Mouse (Mus musculus): ENCODE results near the gene Elfn2. TPM values are rescaled to one million over a fixed set of nuclear protein-coding genes. Genes with fewer than 3 reads are reported as not detected.

Gene Elfn2
- polyA plus RNA-seq, 1 experiment from 2014 or later: not detected

- H3K36me3 ChIP-seq (replicated peaks): no peaks in the 10 kb centered on the region
- no peaks in the 10 kb centered on the region for H3K9me3 ChIP-seq (replicated peaks)
- H3K9ac ChIP-seq: no peak overlapping the region
- H3K4me1 ChIP-seq (replicated peaks): no peaks in the 10 kb centered on the region
- H3K4me2 ChIP-seq: no peak overlapping the region
- peaks cover 11% of the 10 kb centered on the region; the same call in 1 of the 2 replicates for H3K27me3 ChIP-seq
- no peak overlapping the region for H3K27ac ChIP-seq (replicated peaks)
- no peak for ATAC-seq (ENCODE audit: insufficient read depth)
- 48% methylated on average over 2 of the region's 2 CpGs for WGBS (ENCODE audit: insufficient replicate concordance)
- H3K4me3 ChIP-seq (replicated peaks): no peak overlapping the region
These were observed 18.2 kb downstream of the Elfn2 start for GRCm38 (mm10) chr15:78700420-78700819.

GRCm38 (mm10) chr15:78699513-78699912 lies 19.1 kb downstream of the Elfn2 start:
- H3K27ac ChIP-seq (replicated peaks): no peak overlapping the region
- no peak overlapping the region for H3K4me2 ChIP-seq
- no peaks in the 10 kb centered on the region for H3K9me3 ChIP-seq (replicated peaks)
- H3K36me3 ChIP-seq (replicated peaks): no peaks in the 10 kb centered on the region
- no peak for ATAC-seq (ENCODE audit: insufficient read depth)
- H3K9ac ChIP-seq: no peak overlapping the region
- H3K4me1 ChIP-seq (replicated peaks): no peaks in the 10 kb centered on the region
- H3K27me3 ChIP-seq: peaks cover 15% of the 10 kb centered on the region
- WGBS (ENCODE audit: insufficient replicate concordance): 35% methylated on average over 3 of the region's 3 CpGs
- H3K4me3 ChIP-seq (replicated peaks): no peak overlapping the region

- no peak overlapping the region for H3K4me3 ChIP-seq (replicated peaks)
- H3K9ac ChIP-seq: no peak overlapping the region
- no peak overlapping the region for H3K4me2 ChIP-seq
- no peaks in the 10 kb centered on the region for H3K4me1 ChIP-seq (replicated peaks)
- ATAC-seq (ENCODE audit: insufficient read depth): no peak
- H3K27me3 ChIP-seq: peaks cover 15% of the 10 kb centered on the region
- H3K27ac ChIP-seq (replicated peaks): no peak overlapping the region
- no peaks in the 10 kb centered on the region for H3K9me3 ChIP-seq (replicated peaks)
- 59% methylated on average over 13 of the region's 13 CpGs for WGBS (ENCODE audit: insufficient replicate concordance)
- no peaks in the 10 kb centered on the region for H3K36me3 ChIP-seq (replicated peaks)
These were observed 20.0 kb downstream of the Elfn2 start for GRCm38 (mm10) chr15:78698491-78699135.

- ATAC-seq (ENCODE audit: insufficient read depth): no peak
- Histone ChIP-seq H3K9ac (no peak overlapping the region), H3K27me3 (peaks cover 15% of the 10 kb centered on the region), H3K27ac (replicated peaks) (no peak overlapping the region), H3K9me3 (replicated peaks) (no peaks in the 10 kb centered on the region), H3K4me2 (no peak overlapping the region), H3K4me3 (replicated peaks) (no peak overlapping the region), H3K4me1 (replicated peaks) (no peaks in the 10 kb centered on the region), H3K36me3 (replicated peaks) (no peaks in the 10 kb centered on the region)
- WGBS (ENCODE audit: insufficient replicate concordance): 42% methylated on average over 5 of the region's 5 CpGs
These were observed 20.5 kb downstream of the Elfn2 start for GRCm38 (mm10) chr15:78698084-78698483.

GRCm38 (mm10) chr15:78695745-78696144 lies 22.8 kb downstream of the Elfn2 start:
- Histone ChIP-seq H3K27me3 (peaks cover 18% of the 10 kb centered on the region), H3K27ac (replicated peaks) (no peak overlapping the region), H3K9ac (no peak overlapping the region), H3K36me3 (replicated peaks) (no peaks in the 10 kb centered on the region), H3K4me3 (replicated peaks) (no peak overlapping the region), H3K4me1 (replicated peaks) (no peaks in the 10 kb centered on the region), H3K4me2 (no peak overlapping the region), H3K9me3 (replicated peaks) (no peaks in the 10 kb centered on the region)
- 16% methylated on average over 5 of the region's 5 CpGs for WGBS (ENCODE audit: insufficient replicate concordance)
- ATAC-seq (ENCODE audit: insufficient read depth): no peak

- Histone ChIP-seq H3K9ac (no peak overlapping the region), H3K27ac (replicated peaks) (no peak overlapping the region), H3K4me3 (replicated peaks) (no peak overlapping the region), H3K4me1 (replicated peaks) (no peaks in the 10 kb centered on the region), H3K4me2 (no peak overlapping the region), H3K36me3 (replicated peaks) (no peaks in the 10 kb centered on the region), H3K9me3 (replicated peaks) (no peaks in the 10 kb centered on the region), H3K27me3 (peaks cover 14% of the 10 kb centered on the region)
- 53% methylated on average over 8 of the region's 8 CpGs for WGBS (ENCODE audit: insufficient replicate concordance)
- no peak for ATAC-seq (ENCODE audit: insufficient read depth)
These were observed 26.1 kb downstream of the Elfn2 start for GRCm38 (mm10) chr15:78692505-78692904.

- no peak for ATAC-seq (ENCODE audit: insufficient read depth)
- Histone ChIP-seq H3K27ac (replicated peaks) (no peak overlapping the region), H3K9me3 (replicated peaks) (no peaks in the 10 kb centered on the region), H3K9ac (no peak overlapping the region), H3K4me1 (replicated peaks) (no peaks in the 10 kb centered on the region), H3K36me3 (replicated peaks) (no peaks in the 10 kb centered on the region), H3K27me3 (peaks cover 8% of the 10 kb centered on the region; the same call in 1 of the 2 replicates), H3K4me3 (replicated peaks) (no peak overlapping the region), H3K4me2 (no peak overlapping the region)
- 58% methylated on average over 2 of the region's 2 CpGs for WGBS (ENCODE audit: insufficient replicate concordance)
These were observed 27.9 kb downstream of the Elfn2 start for GRCm38 (mm10) chr15:78690716-78691115.

- H3K27ac ChIP-seq (replicated peaks): no peak overlapping the region
- no peaks in the 10 kb centered on the region for H3K9me3 ChIP-seq (replicated peaks)
- no peaks in the 10 kb centered on the region for H3K36me3 ChIP-seq (replicated peaks)
- H3K27me3 ChIP-seq: peaks cover 18% of the 10 kb centered on the region
- H3K9ac ChIP-seq: no peak overlapping the region
- WGBS (ENCODE audit: insufficient replicate concordance): 55% methylated on average over 7 of the region's 7 CpGs
- no peak overlapping the region for H3K4me2 ChIP-seq
- ATAC-seq (ENCODE audit: insufficient read depth): no peak
- no peaks in the 10 kb centered on the region for H3K4me1 ChIP-seq (replicated peaks)
- H3K4me3 ChIP-seq (replicated peaks): no peak overlapping the region
These were observed 31.7 kb downstream of the Elfn2 start for GRCm38 (mm10) chr15:78686910-78687309.

- WGBS (ENCODE audit: insufficient replicate concordance): 9% methylated on average over 9 of the region's 9 CpGs
- Histone ChIP-seq H3K36me3 (replicated peaks) (no peaks in the 10 kb centered on the region), H3K27ac (replicated peaks) (no peak overlapping the region), H3K27me3 (peaks cover 18% of the 10 kb centered on the region), H3K4me1 (replicated peaks) (no peaks in the 10 kb centered on the region), H3K4me3 (replicated peaks) (no peak overlapping the region), H3K4me2 (no peak overlapping the region), H3K9ac (no peak overlapping the region), H3K9me3 (replicated peaks) (no peaks in the 10 kb centered on the region)
- no peak for ATAC-seq (ENCODE audit: insufficient read depth)
These were observed 34.5 kb downstream of the Elfn2 start for GRCm38 (mm10) chr15:78684111-78684510.

- Histone ChIP-seq H3K4me3 (replicated peaks) (no peak overlapping the region), H3K27ac (replicated peaks) (no peak overlapping the region), H3K4me1 (replicated peaks) (no peaks in the 10 kb centered on the region), H3K9me3 (replicated peaks) (no peaks in the 10 kb centered on the region), H3K36me3 (replicated peaks) (no peaks in the 10 kb centered on the region), H3K9ac (no peak overlapping the region), H3K27me3 (peaks cover 18% of the 10 kb centered on the region), H3K4me2 (no peak overlapping the region)
- ATAC-seq (ENCODE audit: insufficient read depth): no peak
- 29% methylated on average over 8 of the region's 8 CpGs for WGBS (ENCODE audit: insufficient replicate concordance)
These were observed 35.1 kb downstream of the Elfn2 start for GRCm38 (mm10) chr15:78683474-78683873.

- Histone ChIP-seq H3K9ac (no peak overlapping the region), H3K4me3 (replicated peaks) (no peak overlapping the region), H3K36me3 (replicated peaks) (no peaks in the 10 kb centered on the region), H3K4me1 (replicated peaks) (no peaks in the 10 kb centered on the region), H3K9me3 (replicated peaks) (no peaks in the 10 kb centered on the region), H3K4me2 (no peak overlapping the region), H3K27me3 (peaks cover 18% of the 10 kb centered on the region), H3K27ac (replicated peaks) (no peak overlapping the region)
- ATAC-seq (ENCODE audit: insufficient read depth): no peak
- 61% methylated on average over 8 of the region's 8 CpGs for WGBS (ENCODE audit: insufficient replicate concordance)
These were observed 36.8 kb downstream of the Elfn2 start for GRCm38 (mm10) chr15:78681781-78682180.

GRCm38 (mm10) chr15:78681301-78681700 lies 37.3 kb downstream of the Elfn2 start:
- Histone ChIP-seq H3K9ac (no peak overlapping the region), H3K27ac (replicated peaks) (no peak overlapping the region), H3K36me3 (replicated peaks) (no peaks in the 10 kb centered on the region), H3K27me3 (peaks cover 18% of the 10 kb centered on the region), H3K4me2 (no peak overlapping the region), H3K4me1 (replicated peaks) (no peaks in the 10 kb centered on the region), H3K9me3 (replicated peaks) (no peaks in the 10 kb centered on the region), H3K4me3 (replicated peaks) (no peak overlapping the region)
- no peak for ATAC-seq (ENCODE audit: insufficient read depth)
- 83% methylated on average over 8 of the region's 8 CpGs for WGBS (ENCODE audit: insufficient replicate concordance)

Data from liver, embryonic 15.5 days (tissue).